Mouse (Mus musculus): ENCODE measurements around the gene Igfbp6. TPM values are rescaled to one million over a fixed set of nuclear protein-coding genes. Genes with fewer than 3 reads are reported as not detected.
A peak's percentile ranks its signal among the peaks of the same experiment; 100 is the strongest.

The Igfbp6 gene
- total RNA-seq, 2 experiments from 2014 or later, result 34.3 to 87.7 TPM

GRCm38 (mm10) chr15:102112181-102112580 lies 32.0 kb upstream of the Igfbp6 start:
- no peak for DNase-seq
- Histone ChIP-seq H3K27ac (peak overlapping the region; percentile 20; the same call in 1 of the 2 replicates), H3K4me3 (no peak overlapping the region)
- TF ChIP-seq CTCF (IDR thresholded peaks at IDR 0.05), result no peak
- intact Hi-C loops (cut with DNase I), result loop anchor here (5.0 to 10.0 kb wide), 2 partner anchors 35 to 113 kb away; no protein-coding TSS in a partner anchor

GRCm38 (mm10) chr15:102112827-102113226 lies 31.3 kb upstream of the Igfbp6 start:
- Histone ChIP-seq H3K4me3 (no peak overlapping the region), H3K27ac (peak overlapping the region; percentile 20; the same call in 1 of the 2 replicates)
- no peak for TF ChIP-seq CTCF (IDR thresholded peaks at IDR 0.05)
- peak; percentile 31 for DNase-seq
- intact Hi-C loops (cut with DNase I), result loop anchor here (5.0 to 10.0 kb wide), 2 partner anchors 34 to 112 kb away; no protein-coding TSS in a partner anchor

- DNase-seq, result peak; percentile 22
- intact Hi-C loops (cut with DNase I), result loop anchor here (5.0 to 10.0 kb wide), 2 partner anchors 34 to 111 kb away; no protein-coding TSS in a partner anchor
- TF ChIP-seq CTCF (IDR thresholded peaks at IDR 0.05), result no peak
- no peak overlapping the region for H3K4me3 ChIP-seq
- peak overlapping the region; percentile 20; the same call in 1 of the 2 replicates for H3K27ac ChIP-seq
Measured at GRCm38 (mm10) chr15:102113674-102114073, 30.5 kb upstream of the Igfbp6 start.

- Histone ChIP-seq H3K27ac (no peak overlapping the region), H3K4me3 (no peak overlapping the region)
- TF ChIP-seq CTCF (IDR thresholded peaks at IDR 0.05), result no peak
- no peak for DNase-seq
- intact Hi-C loops (cut with DNase I), result loop anchor here (5.0 to 10.0 kb wide), 2 partner anchors 33 to 110 kb away; no protein-coding TSS in a partner anchor
Measured at GRCm38 (mm10) chr15:102114651-102115260, 29.4 kb upstream of the Igfbp6 start.

GRCm38 (mm10) chr15:102115731-102116231 lies 28.4 kb upstream of the Igfbp6 start:
- TF ChIP-seq CTCF (IDR thresholded peaks at IDR 0.05), result no peak
- no peak overlapping the region for H3K27ac ChIP-seq
- peak; percentile 35 for DNase-seq
- no peak overlapping the region for H3K4me3 ChIP-seq
- intact Hi-C loops (cut with DNase I), result loop anchor here (10.0 kb wide), 1 partner anchor 109 kb away; no protein-coding TSS in a partner anchor

- TF ChIP-seq CTCF (IDR thresholded peaks at IDR 0.05), result no peak
- H3K4me3 ChIP-seq, result peak overlapping the region; percentile 11; the same call in 1 of the 2 replicates
- peak overlapping the region; percentile 79 for H3K27ac ChIP-seq
- intact Hi-C loops (cut with DNase I), result loop anchor here (10.0 kb wide), 1 partner anchor 108 kb away; no protein-coding TSS in a partner anchor
- peak; percentile 38 for DNase-seq
Measured at GRCm38 (mm10) chr15:102116753-102117415, 27.3 kb upstream of the Igfbp6 start.

GRCm38 (mm10) chr15:102117461-102118443 lies 26.4 kb upstream of the Igfbp6 start:
- Histone ChIP-seq H3K4me3 (peak overlapping the region; percentile 19; the same call in 1 of the 2 replicates), H3K27ac (peak overlapping the region; percentile 79)
- DNase-seq, result peak; percentile 69
- peak; percentile 64 for TF ChIP-seq CTCF (IDR thresholded peaks at IDR 0.05)
- intact Hi-C loops (cut with DNase I), result loop anchor here (10.0 kb wide), 1 partner anchor 107 kb away; no protein-coding TSS in a partner anchor

- intact Hi-C loops (cut with DNase I), result loop anchor here (10.0 kb wide), 1 partner anchor 106 kb away; no protein-coding TSS in a partner anchor
- H3K4me3 ChIP-seq, result no peak overlapping the region
- TF ChIP-seq CTCF (IDR thresholded peaks at IDR 0.05), result no peak
- DNase-seq, result no peak
- peak overlapping the region; percentile 79 for H3K27ac ChIP-seq
Measured at GRCm38 (mm10) chr15:102118591-102118990, 25.6 kb upstream of the Igfbp6 start.

GRCm38 (mm10) chr15:102119121-102119830 lies 24.9 kb upstream of the Igfbp6 start:
- DNase-seq, result peak; percentile 33
- no peak for TF ChIP-seq CTCF (IDR thresholded peaks at IDR 0.05)
- Histone ChIP-seq H3K27ac (peak overlapping the region; percentile 79), H3K4me3 (no peak overlapping the region)
- intact Hi-C loops (cut with DNase I), result loop anchor here (10.0 kb wide), 1 partner anchor 106 kb away; no protein-coding TSS in a partner anchor

GRCm38 (mm10) chr15:102119831-102120170 lies 24.4 kb upstream of the Igfbp6 start:
- no peak for TF ChIP-seq CTCF (IDR thresholded peaks at IDR 0.05)
- Histone ChIP-seq H3K4me3 (no peak overlapping the region), H3K27ac (peak overlapping the region; percentile 79)
- peak; percentile 24 for DNase-seq
- intact Hi-C loops (cut with DNase I), result loop anchor here (2.0 to 10.0 kb wide), 2 partner anchors 27 to 105 kb away; no protein-coding TSS in a partner anchor

- Histone ChIP-seq H3K4me3 (no peak overlapping the region), H3K27ac (peak overlapping the region; percentile 79)
- intact Hi-C loops (cut with DNase I), result loop anchor here (2.0 kb wide), 1 partner anchor 26 kb away; no protein-coding TSS in a partner anchor
- peak; percentile 76 for DNase-seq
- TF ChIP-seq CTCF (IDR thresholded peaks at IDR 0.05), result no peak
Measured at GRCm38 (mm10) chr15:102120530-102120929, 23.6 kb upstream of the Igfbp6 start.
